Mouse (Mus musculus) lung, embryonic 14.5 days (tissue): Measurements from ENCODE around the gene Psors1c2. TPM values are rescaled to one million over a fixed set of nuclear protein-coding genes. Genes with fewer than 3 reads are reported as not detected.

ENCODE experiments used
- ATAC-seq: fragments of 200-750 bp; cut with Nextera tagmentation; 2 replicates; pipeline ENCODE4 v1.8.0; 2017; ENCODE audit warnings: mild to moderate bottlenecking, moderate TSS enrichment, moderate library complexity; ENCODE audit not compliant: insufficient read depth
- DNase-seq: peaks from one replicate; pipeline ENCODE4 v3.0.0-alpha.2; 2015
- H3K27ac ChIP-seq: fragments of 300-500 bp; sonication (generic); 2 replicates; pipeline ENCODE4 v1.5.1; 2014; ENCODE audit warnings: low read depth, mild to moderate bottlenecking, moderate library complexity
- H3K27me3 ChIP-seq: fragments of 300-500 bp; sonication (generic); 2 replicates; pipeline ENCODE4 v1.6.1; 2014; ENCODE audit warnings: low read length, control low read depth; ENCODE audit not compliant: insufficient read depth
- H3K36me3 ChIP-seq: fragments of 300-500 bp; sonication (generic); 2 replicates; pipeline ENCODE4 v1.6.1; 2014; ENCODE audit warnings: control low read depth; ENCODE audit not compliant: insufficient read depth
- H3K4me1 ChIP-seq: fragments of 300-500 bp; sonication (generic); 2 replicates; pipeline ENCODE4 v1.6.1; 2014; ENCODE audit warnings: antibody characterized with exemption, control low read depth; ENCODE audit not compliant: insufficient read depth
- H3K4me2 ChIP-seq: fragments of 300-500 bp; sonication (generic); 2 replicates; pipeline ENCODE4 v1.6.1; 2014; ENCODE audit warnings: mild to moderate bottlenecking
- H3K4me3 ChIP-seq: fragments of 300-500 bp; sonication (generic); 2 replicates; pipeline ENCODE4 v1.5.1; 2014; ENCODE audit warnings: low read depth, low read length
- H3K9ac ChIP-seq: fragments of 300-500 bp; sonication (generic); 2 replicates; pipeline ENCODE4 v1.6.1; 2014
- H3K9me3 ChIP-seq: fragments of 300-500 bp; sonication (generic); 2 replicates; pipeline ENCODE4 v1.6.1; 2016; ENCODE audit warnings: low read depth, low read length, control low read depth
- CTCF ChIP-seq: IDR thresholded peaks from 2 replicates; pipeline ENCODE4 v1.5.1; 2016; ENCODE audit warnings: antibody characterized with exemption, low read depth
- WGBS: fragments of 180-500 bp; shearing (Covaris S2); extraction: QIAGEN DNeasy Blood & Tissue Kit; methylation state at CpG from one replicate; pipeline ENCODE4 v1.1.7; 2014; 5-methylcytosine and 5-hydroxymethylcytosine counted together
- polyA plus RNA-seq: library from polyadenylated mRNA; unstranded; fragments of >200 nt; fragmentation: Nextera tagmentation; extraction: Ambion mirVana; gene quantifications from 2 replicates; pipeline ENCODE4 v1.2.1, GENCODE M21; 2014

Gene Psors1c2
- polyA plus RNA-seq, 1 experiment from 2014 or later, result 0.82 TPM

GRCm38 (mm10) chr17:35542761-35543411, 9.9 kb downstream of the Psors1c2 start:
- no peak overlapping the region for H3K9ac ChIP-seq
- 72% methylated on average over 15 of the region's 15 CpGs for WGBS
- no peak overlapping the region for H3K4me3 ChIP-seq
- no peak for DNase-seq
- H3K36me3 ChIP-seq, result no peaks in the 10 kb centered on the region
- H3K27me3 ChIP-seq, result no peaks in the 10 kb centered on the region
- ATAC-seq, result no peak
- no peaks in the 10 kb centered on the region for H3K9me3 ChIP-seq
- no peaks in the 10 kb centered on the region for H3K4me1 ChIP-seq
- no peak overlapping the region for H3K27ac ChIP-seq
- no peak for TF ChIP-seq CTCF
- H3K4me2 ChIP-seq, result no peak overlapping the region

GRCm38 (mm10) chr17:35543412-35543861, 10.4 kb downstream of the Psors1c2 start:
- H3K4me1 ChIP-seq, result no peaks in the 10 kb centered on the region
- H3K4me2 ChIP-seq, result no peak overlapping the region
- ATAC-seq, result no peak
- H3K9ac ChIP-seq, result no peak overlapping the region
- TF ChIP-seq CTCF, result no peak
- 49% methylated on average over 14 of the region's 14 CpGs for WGBS
- no peaks in the 10 kb centered on the region for H3K36me3 ChIP-seq
- no peak overlapping the region for H3K4me3 ChIP-seq
- no peak overlapping the region for H3K27ac ChIP-seq
- no peak for DNase-seq
- no peaks in the 10 kb centered on the region for H3K27me3 ChIP-seq
- H3K9me3 ChIP-seq, result no peaks in the 10 kb centered on the region

DNA sequence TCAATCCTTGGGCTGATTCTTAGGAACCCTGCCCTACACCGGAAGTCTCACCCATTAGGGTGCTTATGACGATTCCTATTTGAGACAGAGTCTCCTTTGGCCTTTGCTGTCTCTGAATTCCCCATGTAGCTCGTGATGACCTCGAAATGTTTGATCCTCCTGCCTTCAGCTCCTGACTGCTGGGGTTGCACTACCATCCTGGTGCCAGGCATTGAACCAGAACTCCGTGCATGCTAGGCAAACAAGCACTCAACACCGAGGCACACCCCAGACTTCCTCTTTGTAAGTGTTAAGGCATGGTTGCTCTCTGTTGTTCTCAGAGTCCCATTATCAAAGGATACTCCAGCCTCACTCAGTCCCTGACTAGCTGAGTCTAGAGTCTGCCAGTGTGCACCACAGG, 11.0 kb downstream of the Psors1c2 start:
- Histone ChIP-seq H3K4me1 (no peaks in the 10 kb centered on the region), H3K27me3 (no peaks in the 10 kb centered on the region), H3K36me3 (no peaks in the 10 kb centered on the region), H3K4me3 (no peak overlapping the region), H3K4me2 (no peak overlapping the region), H3K9me3 (no peaks in the 10 kb centered on the region), H3K9ac (no peak overlapping the region), H3K27ac (no peak overlapping the region)
- no peak for ATAC-seq
- 65% methylated on average over 6 of the region's 6 CpGs for WGBS
- no peak for TF ChIP-seq CTCF
- no peak for DNase-seq

GRCm38 (mm10) chr17:35544680-35545079, 11.7 kb downstream of the Psors1c2 start:
- H3K9ac ChIP-seq, result no peak overlapping the region
- H3K27ac ChIP-seq, result no peak overlapping the region
- DNase-seq, result peak; percentile 77
- no peaks in the 10 kb centered on the region for H3K36me3 ChIP-seq
- 34% methylated on average over 6 of the region's 6 CpGs for WGBS
- no peaks in the 10 kb centered on the region for H3K4me1 ChIP-seq
- no peak for ATAC-seq
- no peaks in the 10 kb centered on the region for H3K27me3 ChIP-seq
- H3K4me3 ChIP-seq, result no peak overlapping the region
- TF ChIP-seq CTCF, result peak; percentile 80
- no peak overlapping the region for H3K4me2 ChIP-seq
- no peaks in the 10 kb centered on the region for H3K9me3 ChIP-seq

DNA sequence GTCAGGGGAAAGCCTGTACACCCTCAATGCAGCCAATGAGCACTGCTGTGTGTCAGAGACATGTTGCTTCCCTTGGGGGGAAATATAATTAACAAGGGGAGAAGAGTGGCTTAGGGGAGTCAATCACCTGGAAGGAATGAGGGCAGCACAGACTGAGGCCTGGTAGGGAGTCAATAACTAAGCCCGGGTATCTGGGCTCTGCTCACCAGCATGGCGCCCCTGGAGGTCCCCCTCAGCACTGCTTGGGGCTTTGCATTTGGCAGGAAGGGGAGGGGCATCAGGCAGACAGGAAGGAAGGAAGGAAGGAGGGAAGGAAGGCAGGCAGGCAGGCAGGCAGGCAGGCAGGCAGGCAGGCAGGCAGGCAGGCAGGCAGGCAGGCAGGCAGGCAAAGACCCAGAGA, 14.5 kb downstream of the Psors1c2 start:
- no peak for DNase-seq
- no peak overlapping the region for H3K4me2 ChIP-seq
- H3K4me3 ChIP-seq, result no peak overlapping the region
- H3K9ac ChIP-seq, result no peak overlapping the region
- H3K4me1 ChIP-seq, result no peaks in the 10 kb centered on the region
- no peak for ATAC-seq
- no peak for TF ChIP-seq CTCF
- H3K9me3 ChIP-seq, result no peaks in the 10 kb centered on the region
- H3K27me3 ChIP-seq, result no peaks in the 10 kb centered on the region
- no peak overlapping the region for H3K27ac ChIP-seq
- H3K36me3 ChIP-seq, result no peaks in the 10 kb centered on the region
- WGBS, result 65% methylated on average over 2 of the region's 2 CpGs

DNA sequence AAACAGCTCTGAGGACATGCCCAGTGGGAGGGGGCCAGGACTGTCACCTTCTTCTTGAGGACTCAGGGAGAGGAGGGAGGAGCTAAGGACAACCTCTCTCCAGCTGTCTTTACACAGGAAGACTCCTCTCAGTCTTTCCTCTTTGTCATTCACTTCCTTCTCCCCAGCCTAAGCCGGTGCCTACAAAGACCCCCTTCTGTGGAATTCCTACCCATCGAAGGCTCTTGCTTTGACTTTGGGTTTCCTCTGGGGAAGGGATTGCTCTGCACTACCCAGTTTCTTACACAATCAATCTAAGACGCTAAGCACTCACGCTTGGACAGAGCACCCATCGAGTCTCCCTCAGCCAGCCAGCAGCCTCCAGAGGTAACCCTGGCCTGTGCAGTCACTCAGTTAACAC, 15.6 kb downstream of the Psors1c2 start:
- no peaks in the 10 kb centered on the region for H3K36me3 ChIP-seq
- no peak for TF ChIP-seq CTCF
- no peaks in the 10 kb centered on the region for H3K27me3 ChIP-seq
- WGBS, result 19% methylated on average over 5 of the region's 5 CpGs
- no peaks in the 10 kb centered on the region for H3K4me1 ChIP-seq
- 0 out of 2 replicates have a peak overlapping the region, but pooled peaks have one; percentile 61 for H3K27ac ChIP-seq
- H3K4me3 ChIP-seq, result no peak overlapping the region
- DNase-seq (no peak), ATAC-seq (no peak)
- H3K9me3 ChIP-seq, result no peaks in the 10 kb centered on the region
- no peak overlapping the region for H3K9ac ChIP-seq
- H3K4me2 ChIP-seq, result no peak overlapping the region

- 25% methylated on average over 15 of the region's 15 CpGs for WGBS
- Histone ChIP-seq H3K9me3 (no peaks in the 10 kb centered on the region), H3K4me3 (no peak overlapping the region), H3K4me1 (no peaks in the 10 kb centered on the region), H3K27me3 (no peaks in the 10 kb centered on the region), H3K4me2 (peak overlapping the region; percentile 21), H3K36me3 (no peaks in the 10 kb centered on the region), H3K9ac (peak overlapping the region; percentile 3), H3K27ac (peak overlapping the region; percentile 91)
- DNase-seq (peak; percentile 77), ATAC-seq (peak; percentile 84)
- no peak for TF ChIP-seq CTCF
These were observed 16.6 kb downstream of the Psors1c2 start for GRCm38 (mm10) chr17:35549437-35550142.
